Mouse (Mus musculus) kidney, embryonic 16.5 days (tissue): ENCODE data around the gene Atp5d. TPM values are rescaled to one million over a fixed set of nuclear protein-coding genes. Genes with fewer than 3 reads are reported as not detected.

Source experiments
- ATAC-seq: fragments of 200-750 bp; cut with Nextera tagmentation; 2 replicates; pipeline ENCODE4 v1.8.0; 2017; ENCODE audit warnings: moderate TSS enrichment; ENCODE audit not compliant: low FRiP score, low TSS enrichment
- H3K27ac ChIP-seq: fragments of 300-500 bp; sonication (generic); 2 replicates; pipeline ENCODE4 v1.5.1; 2014; ENCODE audit warnings: low read length
- H3K27me3 ChIP-seq: fragments of 300-500 bp; sonication (generic); 2 replicates; pipeline ENCODE4 v1.6.1; 2014; ENCODE audit warnings: low read length, control low read depth, mixed read lengths; ENCODE audit not compliant: insufficient read depth
- H3K36me3 ChIP-seq: fragments of 300-500 bp; sonication (generic); 2 replicates; pipeline ENCODE4 v1.6.1; 2014; ENCODE audit warnings: low read length, control low read depth, mixed read lengths; ENCODE audit not compliant: insufficient read depth
- H3K4me1 ChIP-seq: fragments of 300-500 bp; sonication (generic); 2 replicates; pipeline ENCODE4 v1.6.1; 2014; ENCODE audit warnings: low read length, control low read depth, mixed read lengths; ENCODE audit not compliant: insufficient read depth
- H3K4me2 ChIP-seq: fragments of 300-500 bp; sonication (generic); replicated peaks from 2 replicates; pipeline ENCODE4 v1.6.1; 2014; ENCODE audit warnings: low read depth, low read length
- H3K4me3 ChIP-seq: fragments of 300-500 bp; sonication (generic); 2 replicates; pipeline ENCODE4 v1.5.1; 2014; ENCODE audit warnings: mild to moderate bottlenecking, low read length
- H3K9ac ChIP-seq: fragments of 300-500 bp; sonication (generic); replicated peaks from 2 replicates; pipeline ENCODE4 v1.6.1; 2014; ENCODE audit warnings: low read length
- H3K9me3 ChIP-seq: fragments of 300-500 bp; sonication (generic); 2 replicates; pipeline ENCODE4 v1.6.1; 2016; ENCODE audit warnings: low read length, control low read depth
- WGBS: fragments of 180-500 bp; shearing (Covaris S2); extraction: QIAGEN DNeasy Blood & Tissue Kit; methylation state at CpG from one replicate; pipeline ENCODE4 v1.1.7; 2014; 5-methylcytosine and 5-hydroxymethylcytosine counted together
- polyA plus RNA-seq: library from polyadenylated mRNA; unstranded; fragments of >200 nt; fragmentation: Nextera tagmentation; extraction: Ambion mirVana; gene quantifications from 2 replicates; pipeline ENCODE4 v1.2.1, GENCODE M21; 2015

Atp5d gene
- polyA plus RNA-seq, 1 experiment from 2014 or later: 676 TPM

GRCm38 (mm10) chr10:80169651-80170050 lies 31.2 kb downstream of the Atp5d start:
- Histone ChIP-seq H3K4me3 (no peak overlapping the region), H3K36me3 (peaks cover 26% of the 10 kb centered on the region), H3K27ac (no peak overlapping the region), H3K27me3 (no peaks in the 10 kb centered on the region), H3K4me1 (peaks cover 54% of the 10 kb centered on the region), H3K9ac (no peak overlapping the region), H3K4me2 (no peak overlapping the region), H3K9me3 (no peaks in the 10 kb centered on the region)
- 81% methylated on average over 7 of the region's 7 CpGs for WGBS
- no peak for ATAC-seq

- no peak overlapping the region for H3K4me2 ChIP-seq
- no peaks in the 10 kb centered on the region for H3K9me3 ChIP-seq
- H3K4me3 ChIP-seq: no peak overlapping the region
- 95% methylated on average over 16 of the region's 16 CpGs for WGBS
- H3K9ac ChIP-seq: 0 out of 2 replicates have a peak overlapping the region, but pooled peaks have one; percentile 36
- H3K27ac ChIP-seq: peak overlapping the region; percentile 4; the same call in 1 of the 2 replicates
- peaks cover 26% of the 10 kb centered on the region for H3K36me3 ChIP-seq
- H3K27me3 ChIP-seq: no peaks in the 10 kb centered on the region
- no peak for ATAC-seq
- peaks cover 52% of the 10 kb centered on the region for H3K4me1 ChIP-seq
Observed at GRCm38 (mm10) chr10:80170052-80170451, 31.6 kb downstream of the Atp5d start.

DNA sequence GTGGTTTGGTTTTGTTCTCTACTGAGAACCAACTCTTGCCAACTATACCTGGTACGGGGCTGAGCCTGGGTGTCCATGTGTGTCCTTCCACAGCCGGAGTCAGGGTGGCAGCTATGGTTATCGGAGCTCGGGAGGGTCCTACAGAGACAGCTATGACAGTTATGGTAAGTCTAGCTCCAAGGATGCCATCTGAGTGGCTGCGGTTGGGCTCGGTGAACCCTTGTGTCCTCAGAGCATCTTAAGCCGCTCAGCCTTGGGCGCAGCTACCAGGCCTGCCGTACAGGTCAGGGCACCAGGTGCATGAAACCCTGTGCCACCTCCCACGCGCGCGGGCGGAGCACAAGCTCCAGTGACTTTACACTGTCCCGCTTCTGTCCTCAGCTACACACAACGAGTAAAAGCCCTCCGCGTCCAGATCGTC lies 32.2 kb downstream of the Atp5d start:
- Histone ChIP-seq H3K4me2 (no peak overlapping the region), H3K27me3 (no peaks in the 10 kb centered on the region), H3K4me3 (no peak overlapping the region), H3K9me3 (no peaks in the 10 kb centered on the region), H3K36me3 (peaks cover 26% of the 10 kb centered on the region), H3K9ac (peak overlapping the region; percentile 36; the same call in 1 of the 2 replicates), H3K27ac (no peak overlapping the region), H3K4me1 (peaks cover 46% of the 10 kb centered on the region)
- ATAC-seq: no peak
- 65% methylated on average over 19 of the region's 19 CpGs for WGBS

- no peak overlapping the region for H3K9ac ChIP-seq
- ATAC-seq: no peak
- no peaks in the 10 kb centered on the region for H3K9me3 ChIP-seq
- no peak overlapping the region for H3K27ac ChIP-seq
- peaks cover 43% of the 10 kb centered on the region for H3K4me1 ChIP-seq
- WGBS: 87% methylated on average over 15 of the region's 15 CpGs
- peaks cover 26% of the 10 kb centered on the region for H3K36me3 ChIP-seq
- H3K4me3 ChIP-seq: no peak overlapping the region
- no peak overlapping the region for H3K4me2 ChIP-seq
- H3K27me3 ChIP-seq: no peaks in the 10 kb centered on the region
Observed at GRCm38 (mm10) chr10:80171252-80171651, 32.8 kb downstream of the Atp5d start.

GRCm38 (mm10) chr10:80171760-80172526 lies 33.5 kb downstream of the Atp5d start:
- Histone ChIP-seq H3K4me2 (peak overlapping the region; percentile 67), H3K9ac (peak overlapping the region; percentile 70; the same call in 1 of the 2 replicates), H3K27ac (peak overlapping the region; percentile 91), H3K9me3 (no peaks in the 10 kb centered on the region), H3K4me1 (peaks cover 36% of the 10 kb centered on the region), H3K36me3 (peaks cover 26% of the 10 kb centered on the region), H3K27me3 (no peaks in the 10 kb centered on the region), H3K4me3 (no peak overlapping the region)
- 79% methylated on average over 45 of the region's 45 CpGs for WGBS
- no peak for ATAC-seq

GRCm38 (mm10) chr10:80172527-80173292 lies 34.3 kb downstream of the Atp5d start, which contains the start of gene 1600002K03Rik:
TSS of gene 1600002K03Rik (plus strand) at chr10:80172944.
- Histone ChIP-seq H3K36me3 (peaks cover 26% of the 10 kb centered on the region), H3K9ac (peak within 1 kb of the TSS; percentile 70), H3K4me1 (peaks cover 33% of the 10 kb centered on the region), H3K9me3 (no peaks in the 10 kb centered on the region), H3K4me2 (peak within 1 kb of the TSS; percentile 67), H3K27me3 (no peaks in the 10 kb centered on the region), H3K4me3 (peak within 1 kb of the TSS; percentile 66), H3K27ac (peak within 1 kb of the TSS; percentile 91)
- WGBS: 8% methylated on average over 35 of the region's 35 CpGs
- peak; percentile 68 for ATAC-seq

DNA sequence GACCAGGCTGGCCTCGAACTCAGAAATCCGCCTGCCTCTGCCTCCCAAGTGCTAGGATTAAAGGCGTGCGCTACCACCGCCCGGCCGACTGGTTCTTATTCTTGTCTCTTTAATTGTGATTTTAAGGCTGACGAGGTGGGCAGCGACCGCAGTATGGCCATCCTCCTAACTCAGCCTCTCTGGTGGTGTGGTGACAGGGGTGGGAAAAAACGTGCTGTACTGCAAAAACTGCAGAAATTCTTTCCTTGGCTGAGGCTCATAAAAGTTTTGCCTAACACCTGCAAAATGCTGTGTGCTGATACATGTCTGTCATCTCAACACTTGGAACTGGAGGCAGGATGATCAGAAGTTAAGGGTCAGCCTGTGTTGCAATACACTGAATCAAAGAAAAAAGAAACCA lies 34.9 kb downstream of the Atp5d start:
- Histone ChIP-seq H3K27me3 (no peaks in the 10 kb centered on the region), H3K4me1 (peaks cover 33% of the 10 kb centered on the region), H3K9ac (peak overlapping the region; percentile 70), H3K9me3 (no peaks in the 10 kb centered on the region), H3K27ac (peak overlapping the region; percentile 91), H3K4me2 (peak overlapping the region; percentile 67), H3K4me3 (peak overlapping the region; percentile 66), H3K36me3 (peaks cover 26% of the 10 kb centered on the region)
- ATAC-seq: no peak
- 11% methylated on average over 11 of the region's 11 CpGs for WGBS

- H3K9me3 ChIP-seq: no peaks in the 10 kb centered on the region
- 89% methylated on average over 10 of the region's 10 CpGs for WGBS
- no peaks in the 10 kb centered on the region for H3K27me3 ChIP-seq
- H3K4me1 ChIP-seq: peaks cover 27% of the 10 kb centered on the region
- no peak overlapping the region for H3K27ac ChIP-seq
- no peak overlapping the region for H3K4me2 ChIP-seq
- H3K9ac ChIP-seq: no peak overlapping the region
- H3K4me3 ChIP-seq: no peak overlapping the region
- ATAC-seq: no peak
- peaks cover 26% of the 10 kb centered on the region for H3K36me3 ChIP-seq
Observed at GRCm38 (mm10) chr10:80173955-80174640, 35.7 kb downstream of the Atp5d start.

DNA sequence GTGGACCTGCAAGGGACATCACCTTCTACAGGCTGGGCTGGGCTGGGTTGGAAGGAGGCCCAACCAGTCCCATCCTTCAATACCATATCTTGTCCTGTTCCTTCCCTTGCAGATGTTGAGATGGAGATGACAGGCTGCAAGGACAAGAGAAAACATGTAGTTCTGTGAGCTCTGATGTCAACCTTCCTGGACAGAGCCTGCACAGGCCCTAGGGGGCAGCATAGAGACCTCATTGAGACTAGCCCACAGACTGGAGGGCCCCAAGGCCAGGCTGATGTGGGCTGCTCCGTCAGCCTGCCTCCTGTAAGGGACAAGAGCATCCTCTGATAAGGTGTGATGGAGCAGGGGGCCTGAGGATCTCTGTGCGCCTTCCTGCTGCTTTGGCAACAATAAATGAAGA lies 36.3 kb downstream of the Atp5d start:
- WGBS: 59% methylated on average over 2 of the region's 2 CpGs
- ATAC-seq: no peak
- Histone ChIP-seq H3K4me1 (peaks cover 21% of the 10 kb centered on the region), H3K9me3 (no peaks in the 10 kb centered on the region), H3K4me3 (no peak overlapping the region), H3K27me3 (no peaks in the 10 kb centered on the region), H3K4me2 (no peak overlapping the region), H3K9ac (no peak overlapping the region), H3K36me3 (peaks cover 25% of the 10 kb centered on the region), H3K27ac (no peak overlapping the region)
